Mouse (Mus musculus) urinary bladder, adult 18-20 months (tissue): Measurements from ENCODE around the gene Capsl.

ENCODE experiments used
- DNase-seq, 2 experiments: peaks; one replicate each; pipeline ENCODE4 v3.0.0; 2022; ENCODE audit warnings: low spot score in 2 of 2, mixed read lengths in 2 of 2

Capsl gene

DNA sequence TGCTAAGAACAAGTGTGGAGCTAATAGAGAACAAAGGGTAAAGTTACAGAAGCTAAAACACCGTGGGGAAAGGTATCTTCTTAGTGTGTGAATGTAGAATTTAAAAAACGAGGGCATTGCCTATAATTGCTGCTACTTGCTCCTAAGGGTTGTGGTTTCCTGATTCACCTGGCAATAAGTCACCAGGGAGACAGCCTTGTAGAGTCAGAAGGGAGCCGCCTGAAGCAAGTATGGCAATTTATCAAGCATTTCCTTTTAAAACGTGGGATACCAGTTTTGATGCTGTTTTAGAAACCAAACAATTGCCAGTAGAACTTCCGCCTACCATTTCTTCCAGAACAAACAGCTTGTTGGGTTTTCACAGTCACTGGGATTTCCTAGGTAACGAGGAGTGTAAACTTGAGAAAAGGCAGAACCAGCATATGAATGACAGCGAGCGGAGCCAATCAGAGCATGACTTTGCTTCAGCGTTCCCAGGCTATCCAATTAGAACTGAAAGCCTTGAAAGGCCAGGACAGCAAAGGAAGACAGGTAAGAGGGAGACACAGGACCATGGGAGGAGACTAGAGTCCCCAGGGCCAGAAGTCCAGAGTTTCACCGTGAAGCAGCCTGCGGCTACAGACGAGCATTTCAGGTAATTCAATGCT is at the start of gene Capsl:
Gene Capsl (plus strand): TSS at position 495 of the 647 bp plus-strand sequence.
- DNase-seq, result peak; percentile 74 to 78

DNA sequence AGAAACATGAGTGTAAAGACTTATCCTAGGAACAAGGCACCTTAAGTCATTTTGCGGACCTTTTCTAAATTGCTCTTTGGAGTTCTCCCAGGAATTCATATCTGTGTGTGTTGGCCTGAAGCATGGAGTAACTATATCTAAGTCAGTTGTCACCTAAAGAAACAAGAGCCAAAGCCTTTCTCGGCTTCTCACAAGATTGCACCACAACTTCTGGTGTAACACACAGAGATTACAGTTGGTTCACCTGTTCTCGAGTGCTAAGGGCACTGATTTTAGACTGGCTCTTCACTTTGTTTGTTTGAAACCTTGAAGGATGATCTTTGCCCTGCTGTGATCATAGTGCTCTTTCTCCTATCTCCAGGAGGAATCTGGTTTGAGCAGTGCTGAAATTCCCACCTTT is 26.4 kb upstream of the Capsl start:
- DNase-seq, result no peak

DNA sequence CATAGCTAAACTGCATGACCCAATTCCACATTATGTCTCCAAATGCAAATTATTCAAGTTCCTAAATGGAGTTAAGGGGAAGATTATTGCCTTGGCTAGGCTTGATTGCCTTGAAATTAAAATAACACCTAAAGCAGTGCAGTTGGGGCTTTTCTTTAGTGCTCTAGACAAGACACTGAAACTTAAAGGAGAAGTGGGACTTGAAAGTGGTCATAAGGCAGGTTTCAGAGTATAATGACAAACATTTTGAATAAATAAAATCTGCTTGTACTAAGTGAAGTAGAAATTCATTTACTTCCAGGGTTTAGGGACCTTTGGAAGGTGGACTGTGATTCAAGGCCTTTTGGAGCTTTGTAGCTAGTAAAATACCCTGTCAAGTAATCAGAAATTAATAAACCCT is 14.7 kb upstream of the Capsl start:
- DNase-seq, result no peak

DNA sequence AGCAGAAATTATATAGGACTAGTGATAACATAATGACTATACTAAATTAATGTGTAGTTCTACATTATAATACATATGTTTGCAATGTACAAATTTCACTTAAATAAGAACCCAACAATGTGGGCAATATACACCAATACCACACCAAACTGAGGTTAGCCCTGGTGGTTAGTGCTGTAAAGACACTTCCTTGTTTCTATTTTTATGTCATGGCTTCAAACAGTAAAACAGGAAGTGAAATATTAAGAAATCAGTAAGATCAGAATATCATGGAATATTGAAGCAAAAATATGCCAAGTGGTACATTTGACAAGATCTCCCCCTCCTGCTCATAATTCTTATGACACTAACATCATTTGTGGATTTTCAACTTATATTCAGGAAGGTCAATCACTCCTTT is 8.0 kb upstream of the Capsl start:
- no peak for DNase-seq

DNA sequence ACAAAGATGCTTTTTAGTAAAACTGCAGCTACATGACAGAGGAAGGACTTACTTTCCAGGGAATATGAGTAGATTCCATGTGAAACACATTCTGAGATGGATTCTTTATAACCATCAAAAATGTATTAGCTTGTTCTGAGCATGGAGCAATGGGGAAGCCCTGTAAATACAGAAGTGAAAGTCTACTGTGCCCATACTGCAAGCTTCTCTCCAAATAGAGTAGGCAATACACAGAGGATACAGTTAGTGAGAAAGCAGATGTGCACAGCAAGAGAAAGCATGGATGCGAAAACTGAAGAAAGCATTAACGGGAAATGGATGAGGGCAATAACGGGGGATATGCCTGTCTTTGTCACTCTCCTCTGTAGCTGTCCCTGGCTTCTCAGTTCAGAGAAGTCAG is 6.0 kb upstream of the Capsl start:
- DNase-seq, result no peak

DNA sequence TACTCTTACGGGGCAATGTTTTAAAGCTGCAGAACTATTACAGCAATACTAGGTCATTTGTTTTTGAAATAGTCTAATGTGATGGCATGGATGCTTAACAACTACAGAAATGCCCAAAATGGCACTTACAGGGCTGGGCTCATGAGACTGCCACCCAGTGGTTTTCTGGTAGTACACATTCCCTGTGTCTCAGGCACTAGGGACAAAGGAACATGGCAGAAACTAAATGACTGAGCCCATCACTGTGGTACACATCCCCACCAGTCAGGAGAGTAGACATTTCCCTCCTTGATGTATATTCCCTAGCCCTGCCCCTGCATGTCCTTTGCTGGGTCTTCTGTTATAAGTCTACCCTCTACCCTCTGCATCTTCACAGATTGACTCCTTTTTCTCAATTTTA is 16.2 kb downstream of the Capsl start:
- no peak for DNase-seq

DNA sequence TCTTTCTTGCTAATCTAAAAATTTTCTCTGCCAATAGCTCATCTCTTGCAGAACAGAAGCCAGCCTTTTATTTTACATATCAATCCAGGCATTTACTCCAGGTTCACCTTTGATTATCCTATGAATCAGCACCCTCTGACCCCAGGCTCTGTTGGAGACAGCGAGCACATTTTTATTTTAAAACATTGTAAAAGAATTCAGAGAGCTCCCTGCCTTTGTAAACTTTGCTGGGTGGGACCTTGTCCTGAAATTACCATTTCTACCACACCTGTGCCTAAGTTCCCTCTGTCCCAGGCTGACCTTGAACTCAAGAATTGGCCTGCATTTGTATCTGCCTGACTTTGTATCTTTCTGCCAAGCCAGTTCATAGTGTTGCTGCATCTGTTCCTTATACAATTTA is 17.0 kb downstream of the Capsl start:
- no peak for DNase-seq

DNA sequence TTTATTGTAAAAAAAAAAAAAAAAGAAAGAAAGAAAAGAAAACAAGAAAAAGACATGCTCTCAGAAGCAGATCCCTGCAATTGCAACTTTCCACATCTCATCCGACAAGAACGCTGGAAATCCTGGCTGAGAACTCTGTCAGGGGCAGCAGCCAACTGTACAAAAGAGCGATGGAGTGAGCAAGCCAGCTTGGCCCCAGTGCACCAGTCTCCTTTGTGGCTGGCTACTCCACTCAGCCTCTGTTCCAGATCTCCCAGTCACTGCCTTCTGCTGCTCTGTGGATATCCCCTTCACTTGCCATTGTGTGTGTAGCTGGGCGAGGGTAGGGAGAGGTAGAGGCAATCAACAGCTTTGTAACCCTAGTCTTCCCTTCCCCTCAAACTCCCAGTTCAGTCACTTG is 18.4 kb downstream of the Capsl start:
- DNase-seq, result no peak

DNA sequence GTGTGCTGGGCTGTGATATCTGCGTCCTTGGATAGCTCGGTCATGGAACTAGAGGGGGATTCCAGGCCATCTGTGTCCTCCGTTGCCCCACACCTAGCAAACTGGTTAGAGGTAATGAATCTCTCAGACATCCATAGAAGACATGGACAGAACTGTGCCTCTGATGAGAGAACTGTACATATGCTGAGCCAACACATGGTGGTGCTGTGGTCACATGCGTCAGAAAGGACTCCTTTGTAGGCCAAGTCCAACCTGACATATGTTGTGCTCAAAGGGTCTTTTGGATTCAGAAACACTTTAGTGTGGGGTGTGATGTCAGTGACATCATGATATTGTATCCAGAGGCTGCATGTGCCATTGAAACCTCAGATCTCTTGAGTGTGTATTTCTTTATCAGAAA is 19.4 kb downstream of the Capsl start:
- no peak for DNase-seq

DNA sequence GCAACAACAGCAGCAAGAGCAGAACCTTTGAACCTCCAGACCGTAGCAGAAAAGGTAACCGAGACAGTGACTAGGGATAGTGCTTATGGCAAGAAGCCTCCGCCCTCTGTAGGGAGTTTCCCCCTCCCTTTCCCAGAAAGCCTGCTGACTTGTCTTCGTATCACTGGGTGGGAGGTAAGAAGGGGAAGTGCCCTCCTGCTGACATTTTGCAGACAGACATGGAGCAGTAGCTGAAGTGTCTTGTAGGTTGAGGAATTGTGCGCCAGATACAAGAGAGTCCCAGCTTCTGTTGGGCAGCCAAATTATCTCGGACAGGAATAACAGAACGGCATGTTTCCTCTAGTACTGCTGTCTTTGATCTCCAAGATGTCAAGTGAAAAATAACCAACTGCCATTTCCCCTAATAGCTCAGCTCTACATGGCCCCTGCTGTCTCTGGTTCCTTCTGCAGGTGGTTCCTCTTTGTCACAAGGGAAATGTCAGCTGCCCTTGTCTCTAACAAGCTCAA is 27.7 kb downstream of the Capsl start:
- DNase-seq, result no peak

DNA sequence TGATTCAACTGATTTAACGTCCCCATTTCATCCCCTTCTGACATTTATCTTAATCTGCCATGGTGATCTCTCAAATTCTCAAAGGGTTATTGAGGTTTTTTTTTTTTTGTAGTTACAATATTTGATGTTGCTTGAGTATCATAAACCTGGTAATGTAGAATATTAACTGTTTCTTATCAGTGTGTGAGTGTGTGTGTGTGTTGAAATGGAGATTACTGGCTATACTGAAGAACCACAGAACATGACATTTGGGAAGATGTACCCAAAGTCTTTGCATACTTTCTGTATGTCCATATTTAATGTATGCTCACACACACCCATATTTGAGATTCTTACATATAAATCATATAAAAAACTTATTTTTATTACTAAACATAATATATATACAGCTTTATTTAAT is 28.2 kb downstream of the Capsl start:
- DNase-seq, result no peak

DNA sequence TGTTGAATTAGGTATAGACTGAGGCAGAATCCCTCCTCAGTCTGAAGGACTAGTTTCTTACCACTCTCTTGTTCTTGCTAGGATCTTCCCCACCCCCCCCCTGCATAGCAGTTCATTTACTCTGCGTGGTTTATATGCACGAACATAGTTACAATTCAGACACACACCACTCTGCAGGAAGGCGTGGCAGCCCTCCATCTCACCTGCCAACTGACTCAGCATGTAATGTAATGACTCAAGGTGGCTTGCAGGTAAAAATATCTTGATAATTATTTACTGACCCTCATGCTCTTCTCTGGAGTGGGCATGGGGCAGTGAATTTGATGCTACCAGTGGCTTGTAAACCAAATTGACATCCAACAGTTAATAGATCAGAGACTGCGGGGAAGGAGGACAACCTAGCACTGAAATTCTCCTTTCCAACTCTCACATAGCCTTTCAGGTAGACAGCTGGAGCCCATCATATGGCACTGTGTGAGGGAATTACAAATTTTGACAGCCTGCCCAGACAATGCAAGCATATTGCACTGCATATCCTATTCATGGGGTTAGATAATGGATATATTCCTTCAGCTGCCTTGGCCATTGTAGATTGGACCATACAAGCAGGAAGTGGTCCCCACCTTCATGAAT is 35.3 kb downstream of the Capsl start:
- no peak for DNase-seq

DNA sequence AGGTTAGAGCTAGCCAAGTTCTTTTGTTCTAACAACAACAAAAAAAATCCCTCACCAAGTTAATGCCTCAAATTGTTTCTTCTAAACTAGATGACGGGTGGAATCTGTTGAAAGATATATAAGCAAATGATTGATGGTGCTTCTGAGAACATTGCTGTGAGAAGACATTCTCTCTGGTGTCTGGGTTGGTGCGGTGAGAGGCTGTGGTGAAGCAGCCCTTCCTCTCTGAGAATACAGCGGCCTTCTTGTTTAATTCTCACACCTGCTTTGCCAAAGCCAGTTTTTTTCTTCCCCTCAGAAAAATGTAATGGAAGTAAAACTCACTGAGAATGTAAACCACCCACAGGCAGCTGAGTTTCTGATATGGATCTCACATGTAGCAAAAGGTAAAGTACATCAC is 36.3 kb downstream of the Capsl start:
- no peak for DNase-seq

DNA sequence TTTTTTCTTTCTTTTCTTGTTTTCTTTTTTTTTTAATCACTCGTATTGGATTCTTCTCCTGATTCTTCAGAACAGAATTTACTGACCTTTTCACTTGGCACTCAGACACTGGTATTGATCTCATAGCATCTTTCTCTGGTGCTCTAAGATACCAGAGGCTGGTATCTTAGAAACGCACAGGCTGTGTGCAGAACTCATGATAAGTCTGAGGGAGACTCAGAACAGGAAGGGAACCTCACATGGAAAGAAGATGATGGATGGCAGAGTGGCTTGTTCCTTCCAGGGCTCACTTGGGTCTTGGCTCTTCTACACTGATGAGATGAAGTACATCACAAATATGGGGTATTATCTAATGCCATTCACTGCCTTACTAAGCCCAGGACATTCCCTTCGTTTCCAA is 36.8 kb downstream of the Capsl start:
- DNase-seq, result no peak

DNA sequence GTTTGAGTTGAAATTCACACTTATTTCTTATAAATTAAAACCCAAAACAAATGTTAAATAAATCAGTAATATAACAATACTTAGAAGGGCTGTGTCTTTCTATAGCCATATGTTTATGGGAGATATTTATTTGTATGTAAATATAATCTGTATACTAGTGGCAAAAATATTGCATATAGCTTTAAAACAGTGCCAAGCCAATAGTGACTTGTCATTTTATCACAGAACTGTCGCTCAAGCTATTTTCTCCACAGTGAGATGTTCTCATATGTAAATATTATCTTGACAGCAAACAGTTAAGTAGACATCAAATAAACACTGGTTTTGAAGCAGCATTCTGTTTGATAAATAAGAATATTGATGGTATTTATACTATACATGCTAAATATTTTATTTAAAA is 37.4 kb downstream of the Capsl start:
- DNase-seq, result no peak

DNA sequence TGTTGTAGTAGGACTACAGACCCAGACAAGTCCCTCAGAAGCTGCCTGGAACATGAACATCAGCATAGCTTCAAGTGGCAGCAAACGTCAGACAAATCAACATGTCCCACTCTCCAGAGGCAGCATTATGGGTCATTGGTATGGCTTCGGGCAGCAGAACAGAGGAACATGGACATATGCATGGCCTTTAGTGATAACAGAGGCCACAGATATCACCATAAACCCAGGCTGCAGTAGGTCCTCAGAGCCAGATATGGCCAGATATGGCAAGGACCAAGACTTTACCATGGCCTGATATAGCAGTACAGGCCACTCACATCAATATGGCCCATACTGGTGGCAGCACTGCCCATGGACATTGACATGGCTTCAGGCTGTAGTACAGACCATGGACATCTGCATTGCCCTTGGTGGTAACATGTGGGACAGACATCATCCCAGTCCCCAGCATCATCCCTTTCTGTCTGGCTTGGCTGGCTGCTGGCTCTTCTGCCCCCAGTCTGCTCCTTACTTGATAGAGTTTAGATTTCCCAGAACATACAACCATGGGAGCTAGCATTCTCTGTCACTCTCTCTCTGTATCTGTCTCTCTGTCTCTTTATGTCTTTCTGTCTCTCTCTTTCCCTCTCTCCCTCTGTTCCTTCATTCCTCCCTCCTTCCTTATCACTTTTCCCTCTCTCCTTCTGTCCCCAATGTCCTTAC is 53.7 kb downstream of the Capsl start:
- no peak for DNase-seq

DNA sequence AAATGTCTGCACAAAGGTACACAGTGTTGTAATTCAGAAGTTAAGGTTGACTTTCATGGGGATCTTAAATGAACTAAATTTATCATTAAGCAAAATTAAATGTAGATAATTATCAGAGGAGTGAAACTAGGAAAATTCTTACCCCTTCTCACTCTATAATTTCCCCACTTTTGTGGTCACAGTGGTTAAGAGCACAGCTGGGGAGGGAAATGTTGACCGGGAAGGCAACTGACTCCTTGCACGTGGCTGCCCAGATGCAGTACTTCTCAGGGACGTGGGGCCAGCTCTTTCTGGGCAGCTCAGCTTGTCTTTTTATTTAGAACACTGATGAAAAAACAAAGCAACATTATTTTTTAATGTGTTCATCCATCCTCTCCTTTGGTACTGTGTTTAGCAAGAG is 56.2 kb downstream of the Capsl start:
- no peak for DNase-seq
